Mouse (Mus musculus) small intestine, adult 2 months (tissue): Measurements from ENCODE around the gene Gm10392. TPM values are rescaled to one million over a fixed set of nuclear protein-coding genes. Genes with fewer than 3 reads are reported as not detected.

ENCODE experiments used
- H3K27ac ChIP-seq: fragments of 200-500 bp; 2 replicates; pipeline ENCODE4 v1.5.1; 2012; ENCODE audit warnings: low read depth, low read length, control low read depth, inconsistent platforms; ENCODE audit not compliant: insufficient read depth
- H3K27me3 ChIP-seq: fragments of 200-500 bp; 2 replicates; pipeline ENCODE4 v1.6.1; 2012; ENCODE audit warnings: mild to moderate bottlenecking, moderate library complexity, low read length, inconsistent platforms; ENCODE audit not compliant: control insufficient read depth, insufficient read depth
- H3K36me3 ChIP-seq: fragments of 200-500 bp; 2 replicates; pipeline ENCODE4 v1.6.1; 2012; ENCODE audit warnings: mild to moderate bottlenecking, low read length, control low read depth, inconsistent platforms; ENCODE audit not compliant: control insufficient read depth, insufficient read depth
- H3K4me1 ChIP-seq: fragments of 200-500 bp; 2 replicates; pipeline ENCODE4 v1.6.1; 2012; ENCODE audit warnings: low read length, inconsistent platforms, mixed read lengths; ENCODE audit not compliant: control insufficient read depth, insufficient read depth, insufficient read length
- H3K4me3 ChIP-seq: fragments of 200-500 bp; 2 replicates; pipeline ENCODE4 v1.5.1; 2012; ENCODE audit warnings: low read depth, mild to moderate bottlenecking, control low read depth, inconsistent platforms, low read length, moderate library complexity
- CTCF ChIP-seq: fragments of 200-500 bp; IDR thresholded peaks from 2 replicates; pipeline ENCODE4 v1.5.1; 2012; ENCODE audit warnings: low read depth, mild to moderate bottlenecking, control low read depth, inconsistent platforms, low read length, moderate library complexity, mixed read lengths; ENCODE audit not compliant: insufficient replicate concordance, insufficient read length; ENCODE audit errors: extremely low read depth
- POLR2A ChIP-seq: fragments of 200-500 bp; IDR thresholded peaks from 2 replicates; pipeline ENCODE4 v1.6.1; 2012; ENCODE audit warnings: low read depth, mild to moderate bottlenecking, control low read depth, inconsistent platforms, low read length, moderate library complexity
- WGBS: fragments of 180-500 bp; shearing (Covaris S2); methylation state at CpG from one replicate; pipeline ENCODE4 v1.1.7; 2018; 5-methylcytosine and 5-hydroxymethylcytosine counted together
- polyA plus RNA-seq: library from polyadenylated mRNA; depleted of rRNA; stranded (reverse); fragments of >200 nt; gene quantifications from 2 replicates; pipeline ENCODE4 v1.2.3, GENCODE M21; 2012

Gm10392 gene
- polyA plus RNA-seq, 1 experiment, result not detected

DNA sequence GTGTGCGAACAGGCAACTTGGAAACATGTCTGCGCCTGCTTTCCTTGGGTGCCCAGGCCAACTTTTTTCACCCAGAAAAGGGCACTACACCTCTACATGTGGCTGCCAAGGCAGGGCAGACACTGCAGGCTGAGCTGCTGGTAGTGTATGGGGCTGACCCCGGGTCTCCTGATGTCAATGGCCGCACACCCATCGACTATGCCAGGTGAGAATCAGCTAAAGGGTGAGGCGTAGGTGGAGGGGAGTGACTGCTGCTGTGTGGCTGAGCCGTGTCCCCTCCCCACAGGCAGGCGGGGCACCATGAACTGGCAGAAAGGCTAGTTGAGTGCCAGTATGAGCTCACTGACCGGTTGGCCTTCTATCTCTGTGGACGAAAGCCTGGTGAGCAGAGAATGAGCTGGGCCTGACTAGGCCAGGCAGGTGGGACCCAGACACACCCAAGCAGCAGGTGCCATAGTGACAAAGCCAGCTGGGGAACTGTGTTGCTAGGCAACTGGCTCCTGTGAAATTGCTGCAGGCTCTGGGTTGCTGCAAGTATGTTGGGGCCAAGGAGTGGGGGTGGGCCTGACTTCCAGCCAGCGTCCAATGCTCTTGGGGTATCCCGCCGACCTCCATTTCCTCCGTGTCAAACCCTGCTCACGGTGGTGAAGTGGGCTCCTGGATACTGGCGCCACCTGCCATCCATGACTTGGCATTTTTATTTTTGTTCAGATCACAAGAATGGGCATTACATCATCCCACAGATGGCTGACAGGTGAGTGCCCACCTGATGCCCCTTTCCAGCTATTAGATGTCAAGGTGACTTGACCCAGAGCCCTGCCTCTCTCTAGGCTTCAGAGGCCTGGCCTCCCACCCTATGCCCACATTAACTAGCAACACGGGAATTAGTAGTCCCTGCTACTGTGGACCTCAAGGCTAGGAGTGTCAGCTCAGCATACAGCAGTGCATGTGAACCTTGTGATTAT lies 18.4 kb downstream of the Gm10392 start:
- H3K4me3 ChIP-seq, result no peak overlapping the region
- 69% methylated on average over 17 of the region's 17 CpGs for WGBS
- H3K27ac ChIP-seq, result no peak overlapping the region
- TF ChIP-seq CTCF (no peak), POLR2A (no peak)
- peaks cover 44% of the 10 kb centered on the region for H3K4me1 ChIP-seq
- peaks cover 42% of the 10 kb centered on the region for H3K36me3 ChIP-seq
- H3K27me3 ChIP-seq, result no peaks in the 10 kb centered on the region

DNA sequence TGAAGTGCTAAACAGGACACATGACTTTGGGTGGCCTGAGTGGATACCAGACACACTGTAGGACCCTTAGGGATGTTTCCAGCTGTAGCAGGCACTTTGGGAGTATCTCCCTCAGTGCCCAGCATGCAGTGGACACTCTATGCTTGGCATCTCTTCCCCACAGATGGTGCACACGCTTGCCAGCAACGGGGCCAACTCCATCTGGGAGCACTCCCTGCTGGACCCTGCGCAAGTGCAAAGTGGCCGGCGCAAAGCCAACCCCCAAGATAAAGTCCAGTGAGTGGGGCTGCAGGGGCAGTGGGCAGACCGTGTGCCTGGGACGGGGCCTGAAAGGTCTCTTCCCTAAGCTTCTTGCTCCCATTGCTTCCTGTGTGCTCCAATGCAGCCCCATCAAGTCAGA lies 19.6 kb downstream of the Gm10392 start:
- Histone ChIP-seq H3K36me3 (peaks cover 32% of the 10 kb centered on the region), H3K4me1 (peaks cover 40% of the 10 kb centered on the region), H3K4me3 (no peak overlapping the region), H3K27ac (no peak overlapping the region), H3K27me3 (no peaks in the 10 kb centered on the region)
- no peak for TF ChIP-seq CTCF
- no peak for TF ChIP-seq POLR2A
- 89% methylated on average over 7 of the region's 7 CpGs for whole genome bisulfite sequencing

DNA sequence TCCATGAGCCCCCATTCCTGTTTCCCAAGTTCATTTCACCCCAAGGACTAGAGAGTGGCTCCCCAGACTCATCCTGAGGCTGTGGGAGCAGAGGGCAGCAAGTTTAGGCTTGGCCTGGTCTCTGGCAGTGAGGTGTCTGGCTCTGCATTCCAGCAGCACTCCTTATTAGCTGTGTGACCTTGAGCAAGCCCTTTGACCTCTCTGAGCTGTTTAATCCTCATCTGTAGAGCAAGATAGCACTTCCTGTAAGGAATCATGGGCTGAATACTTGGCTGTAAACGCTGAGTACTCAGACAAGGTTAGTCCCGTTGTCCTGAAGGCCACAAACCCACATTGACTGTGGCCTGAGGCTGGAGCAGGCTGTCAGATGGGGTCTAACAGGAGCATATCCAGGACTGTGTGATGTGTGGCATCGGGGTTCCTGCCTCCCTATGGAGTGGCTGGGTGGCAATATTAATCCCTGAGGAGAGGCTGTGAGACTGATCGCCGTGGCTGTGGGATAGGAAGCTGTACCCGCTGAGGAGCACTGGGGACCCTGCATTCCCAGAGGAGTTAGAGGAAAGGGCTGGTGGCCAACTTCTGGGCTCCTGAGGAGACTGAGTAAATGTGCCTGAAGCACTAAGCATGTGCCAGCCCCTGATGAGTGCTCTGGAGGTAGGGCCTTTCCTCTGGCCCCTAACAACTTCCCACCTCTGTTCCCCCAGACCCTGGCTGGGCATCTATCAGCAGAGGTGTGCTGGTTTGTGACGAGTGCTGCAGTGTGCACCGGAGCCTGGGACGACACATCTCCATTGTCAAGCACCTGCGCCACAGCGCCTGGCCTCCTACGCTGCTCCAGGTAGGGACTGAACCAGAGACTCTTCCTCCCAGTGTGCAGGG lies 20.5 kb downstream of the Gm10392 start:
- Histone ChIP-seq H3K27me3 (no peaks in the 10 kb centered on the region), H3K4me3 (no peak overlapping the region), H3K4me1 (peaks cover 38% of the 10 kb centered on the region), H3K27ac (peak overlapping the region; percentile 70), H3K36me3 (peaks cover 26% of the 10 kb centered on the region)
- TF ChIP-seq CTCF (no peak), POLR2A (no peak)
- 80% methylated on average over 12 of the region's 12 CpGs for WGBS

DNA sequence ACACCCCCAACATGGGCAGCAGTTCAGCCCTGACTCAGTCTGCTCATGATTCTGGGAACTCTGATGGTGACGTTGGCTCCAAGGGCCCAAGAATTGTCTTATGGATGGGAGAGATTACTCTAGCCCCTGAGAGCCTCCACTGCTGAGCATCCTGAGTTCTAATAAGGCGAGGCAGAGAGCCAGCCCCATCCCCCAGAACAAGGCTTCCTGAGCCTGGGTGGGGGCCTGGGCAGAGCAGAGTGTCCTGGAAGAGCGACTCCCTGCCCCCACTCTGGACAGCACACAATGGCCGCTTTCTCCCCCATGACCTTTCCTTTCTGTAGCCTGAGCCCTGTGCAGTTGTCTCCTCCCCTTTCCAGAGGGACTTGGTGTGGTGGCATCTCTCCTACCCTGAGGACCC lies 21.1 kb downstream of the Gm10392 start:
- TF ChIP-seq POLR2A, result no peak
- TF ChIP-seq CTCF, result no peak
- 87% methylated on average over 4 of the region's 4 CpGs for WGBS
- peak overlapping the region; percentile 70 for H3K27ac ChIP-seq
- no peaks in the 10 kb centered on the region for H3K27me3 ChIP-seq
- peaks cover 22% of the 10 kb centered on the region for H3K36me3 ChIP-seq
- H3K4me1 ChIP-seq, result peaks cover 38% of the 10 kb centered on the region
- no peak overlapping the region for H3K4me3 ChIP-seq

DNA sequence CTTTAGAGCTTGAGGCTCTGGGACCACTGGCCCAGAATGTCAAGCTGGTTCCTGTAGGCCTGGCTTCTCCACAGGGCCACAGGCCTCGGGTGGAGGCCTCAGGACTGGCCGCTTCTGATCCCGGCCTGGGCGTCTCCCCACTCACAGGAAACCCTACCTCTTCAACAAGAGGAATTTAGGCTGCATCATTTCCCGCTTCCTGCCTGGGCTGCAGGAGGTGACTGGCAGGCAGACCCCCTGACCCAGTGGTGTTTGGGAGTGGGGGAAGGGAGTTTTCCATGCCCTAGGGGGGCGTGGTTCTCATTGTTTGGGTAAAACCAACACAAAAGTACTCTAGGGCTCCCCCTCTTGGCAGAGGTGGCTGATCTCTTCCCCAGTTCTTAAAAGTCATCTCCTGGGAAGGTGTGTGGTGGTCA lies 21.6 kb downstream of the Gm10392 start:
- peak overlapping the region; percentile 70 for H3K27ac ChIP-seq
- peaks cover 18% of the 10 kb centered on the region for H3K36me3 ChIP-seq
- TF ChIP-seq POLR2A (no peak), CTCF (peak; percentile 37; the same call in 1 of the 2 replicates)
- H3K4me1 ChIP-seq, result peaks cover 38% of the 10 kb centered on the region
- H3K27me3 ChIP-seq, result no peaks in the 10 kb centered on the region
- no peak overlapping the region for H3K4me3 ChIP-seq
- WGBS, result 78% methylated on average over 6 of the region's 6 CpGs

DNA sequence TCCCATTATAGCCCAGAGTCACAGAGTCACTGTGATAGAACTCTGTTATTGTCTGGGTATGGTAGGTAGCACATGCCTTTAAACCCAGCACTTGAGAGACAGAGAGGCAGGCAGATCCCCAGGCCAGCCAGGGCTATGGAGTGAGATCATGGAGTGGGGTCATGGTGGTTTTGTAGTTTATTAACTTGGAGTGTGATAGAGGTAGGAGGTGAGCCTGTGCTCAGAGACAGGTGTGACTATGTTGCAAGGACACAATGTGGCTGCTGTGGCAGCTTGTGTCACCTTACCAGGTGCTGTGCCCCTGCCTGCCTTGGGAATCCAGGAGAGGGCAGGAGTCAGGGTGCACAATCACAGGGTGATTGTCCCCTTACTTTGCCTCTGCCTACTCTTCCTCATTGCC lies 23.5 kb downstream of the Gm10392 start:
- H3K36me3 ChIP-seq, result peaks cover 14% of the 10 kb centered on the region
- H3K27ac ChIP-seq, result peak overlapping the region; percentile 53; the same call in 1 of the 2 replicates
- no peak overlapping the region for H3K4me3 ChIP-seq
- H3K27me3 ChIP-seq, result no peaks in the 10 kb centered on the region
- peaks cover 45% of the 10 kb centered on the region for H3K4me1 ChIP-seq
- TF ChIP-seq CTCF (no peak), POLR2A (no peak)
